Comparison of ENCODE assay signal across 18 mouse cellular contexts in genomic region chr11:54736903-54737302, GRCm38 (mm10).
"Had no signal": no experiment of that assay in that cellular context is flagged by ENCODE, and none has a peak within 500 bp of the region (broad histone marks: within the 10 kb centered on the region; RNA-seq: fewer than 3 reads in every experiment).

No protein-coding gene starts in this region.

- H3K27me3 ChIP-seq: lung, embryonic 15.5 days; midbrain, embryonic 12.5 days; neural tube, embryonic 12.5 days; stomach, embryonic 15.5 days had no signal

- H3K4me3 ChIP-seq: lung, embryonic 15.5 days; midbrain, embryonic 10.5 days; midbrain, embryonic 12.5 days; myocyte; neural tube, embryonic 12.5 days; stomach, embryonic 15.5 days had no signal

- ATAC-seq: lung, postnatal 0 days; midbrain, embryonic 16.5 days had no signal

- H3K4me2 ChIP-seq: lung, embryonic 15.5 days; midbrain, embryonic 12.5 days; neural tube, embryonic 12.5 days; stomach, embryonic 15.5 days had no signal

- DNase-seq: lung, adult 2 months; lung, postnatal 14 days; lung, postnatal 36 days; midbrain, embryonic 14.5 days; thymus, adult 2 months; thymus, postnatal 25 days; thymus, postnatal 4 days had no signal

- H3K4me1 ChIP-seq: lung, embryonic 15.5 days; neural tube, embryonic 12.5 days; stomach, embryonic 15.5 days had no signal

- H3K9me3 ChIP-seq: lung, embryonic 15.5 days; midbrain, embryonic 10.5 days; midbrain, embryonic 12.5 days; neural tube, embryonic 12.5 days; stomach, embryonic 15.5 days had no signal

- H3K9ac ChIP-seq: liver, embryonic 14.5 days; lung, embryonic 15.5 days; midbrain, embryonic 12.5 days; neural tube, embryonic 12.5 days; stomach, embryonic 15.5 days had no signal

- H3K27ac ChIP-seq: liver, embryonic 14.5 days; lung, embryonic 15.5 days; macrophage; midbrain, embryonic 10.5 days; midbrain, embryonic 12.5 days; neural tube, embryonic 12.5 days; stomach, embryonic 15.5 days; stomach, postnatal 0 days had no signal
